Mouse (Mus musculus): ENCODE data around the gene Tmem135. TPM values are rescaled to one million over a fixed set of nuclear protein-coding genes. Genes with fewer than 3 reads are reported as not detected.

The Tmem135 gene
- polyA plus RNA-seq, 1 experiment from 2014 or later, result 29.1 TPM

- ATAC-seq (ENCODE audit: low FRiP score, low read depth), result no peak
- Histone ChIP-seq H3K4me1 (replicated peaks) (0 out of 2 replicates have a peak, but pooled peaks cover under 1% of the 10 kb centered on the region), H3K4me2 (no peak overlapping the region), H3K27ac (replicated peaks) (no peak overlapping the region), H3K36me3 (no peaks in the 10 kb centered on the region), H3K9ac (no peak overlapping the region), H3K27me3 (no peaks in the 10 kb centered on the region), H3K4me3 (no peak overlapping the region), H3K9me3 (no peaks in the 10 kb centered on the region)
- 86% methylated on average over 1 of the region's 1 CpGs for WGBS
Observed at GRCm38 (mm10) chr7:89370086-89370485, 33.9 kb downstream of the Tmem135 start.

DNA sequence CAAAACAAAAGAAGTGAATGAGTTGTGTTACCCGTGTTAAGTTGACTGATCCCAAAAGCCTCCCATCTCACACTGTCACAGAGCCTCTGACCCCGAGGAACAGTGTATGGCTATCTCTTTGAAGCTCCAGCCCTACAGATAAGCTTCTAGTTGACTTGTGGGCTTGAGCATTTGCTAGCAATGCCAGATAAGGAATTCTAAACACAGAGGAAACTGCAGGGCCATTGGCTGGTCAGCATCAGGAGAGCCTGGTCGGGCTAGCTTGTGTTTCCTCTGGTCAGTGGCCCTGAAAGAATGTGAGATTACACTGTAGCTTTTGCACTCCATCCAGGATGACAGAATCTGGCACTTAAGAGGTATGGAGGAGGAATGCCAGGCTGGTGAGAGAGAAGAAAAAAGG lies 36.4 kb downstream of the Tmem135 start:
- 0 out of 2 replicates have a peak, but pooled peaks cover 4% of the 10 kb centered on the region for H3K4me1 ChIP-seq (replicated peaks)
- H3K27me3 ChIP-seq, result no peaks in the 10 kb centered on the region
- ATAC-seq (ENCODE audit: low FRiP score, low read depth), result no peak
- no peaks in the 10 kb centered on the region for H3K36me3 ChIP-seq
- no peaks in the 10 kb centered on the region for H3K9me3 ChIP-seq
- H3K9ac ChIP-seq, result no peak overlapping the region
- WGBS, result 41% methylated on average over 3 of the region's 3 CpGs
- no peak overlapping the region for H3K27ac ChIP-seq (replicated peaks)
- H3K4me2 ChIP-seq, result no peak overlapping the region
- H3K4me3 ChIP-seq, result no peak overlapping the region

GRCm38 (mm10) chr7:89365135-89365880 lies 38.7 kb downstream of the Tmem135 start:
- no peak for ATAC-seq (ENCODE audit: low FRiP score, low read depth)
- Histone ChIP-seq H3K27ac (replicated peaks) (no peak overlapping the region), H3K4me2 (no peak overlapping the region; the same call in 1 of the 2 replicates), H3K4me3 (no peak overlapping the region), H3K9ac (no peak overlapping the region), H3K27me3 (no peaks in the 10 kb centered on the region), H3K9me3 (no peaks in the 10 kb centered on the region), H3K36me3 (no peaks in the 10 kb centered on the region), H3K4me1 (replicated peaks) (0 out of 2 replicates have a peak, but pooled peaks cover 4% of the 10 kb centered on the region)
- WGBS, result 44% methylated on average over 10 of the region's 10 CpGs

- Histone ChIP-seq H3K27me3 (no peaks in the 10 kb centered on the region), H3K27ac (replicated peaks) (no peak overlapping the region), H3K4me3 (no peak overlapping the region), H3K9ac (no peak overlapping the region), H3K9me3 (no peaks in the 10 kb centered on the region), H3K4me2 (no peak overlapping the region), H3K36me3 (no peaks in the 10 kb centered on the region), H3K4me1 (replicated peaks) (0 out of 2 replicates have a peak, but pooled peaks cover 4% of the 10 kb centered on the region)
- WGBS, result 91% methylated on average over 5 of the region's 5 CpGs
- no peak for ATAC-seq (ENCODE audit: low FRiP score, low read depth)
Observed at GRCm38 (mm10) chr7:89363975-89364374, 40.0 kb downstream of the Tmem135 start.

DNA sequence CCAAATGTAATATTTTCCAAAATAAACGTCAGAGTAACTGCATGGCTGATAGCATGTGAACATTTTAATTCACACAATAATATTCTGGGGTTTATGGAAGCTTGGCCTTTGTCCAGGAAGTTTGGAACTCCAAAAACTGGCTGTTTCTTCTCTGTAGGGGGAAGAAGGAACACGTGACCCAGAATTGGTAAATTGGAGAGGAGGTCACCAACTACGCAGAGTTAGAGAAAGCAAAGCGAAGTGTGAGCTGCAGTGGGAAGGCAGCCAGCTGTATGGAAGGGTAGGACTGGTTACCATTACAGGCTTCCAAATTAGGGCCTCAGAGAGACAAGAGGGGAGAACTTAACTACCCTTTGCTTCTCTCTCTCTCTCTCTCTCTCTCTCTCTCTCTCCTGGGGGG lies 47.7 kb downstream of the Tmem135 start:
- Histone ChIP-seq H3K4me2 (no peak overlapping the region), H3K36me3 (no peaks in the 10 kb centered on the region), H3K27ac (replicated peaks) (no peak overlapping the region), H3K9me3 (no peaks in the 10 kb centered on the region), H3K9ac (no peak overlapping the region), H3K4me1 (replicated peaks) (no peaks in the 10 kb centered on the region), H3K4me3 (no peak overlapping the region), H3K27me3 (no peaks in the 10 kb centered on the region)
- WGBS, result 76% methylated on average over 4 of the region's 4 CpGs
- no peak for ATAC-seq (ENCODE audit: low FRiP score, low read depth)

DNA sequence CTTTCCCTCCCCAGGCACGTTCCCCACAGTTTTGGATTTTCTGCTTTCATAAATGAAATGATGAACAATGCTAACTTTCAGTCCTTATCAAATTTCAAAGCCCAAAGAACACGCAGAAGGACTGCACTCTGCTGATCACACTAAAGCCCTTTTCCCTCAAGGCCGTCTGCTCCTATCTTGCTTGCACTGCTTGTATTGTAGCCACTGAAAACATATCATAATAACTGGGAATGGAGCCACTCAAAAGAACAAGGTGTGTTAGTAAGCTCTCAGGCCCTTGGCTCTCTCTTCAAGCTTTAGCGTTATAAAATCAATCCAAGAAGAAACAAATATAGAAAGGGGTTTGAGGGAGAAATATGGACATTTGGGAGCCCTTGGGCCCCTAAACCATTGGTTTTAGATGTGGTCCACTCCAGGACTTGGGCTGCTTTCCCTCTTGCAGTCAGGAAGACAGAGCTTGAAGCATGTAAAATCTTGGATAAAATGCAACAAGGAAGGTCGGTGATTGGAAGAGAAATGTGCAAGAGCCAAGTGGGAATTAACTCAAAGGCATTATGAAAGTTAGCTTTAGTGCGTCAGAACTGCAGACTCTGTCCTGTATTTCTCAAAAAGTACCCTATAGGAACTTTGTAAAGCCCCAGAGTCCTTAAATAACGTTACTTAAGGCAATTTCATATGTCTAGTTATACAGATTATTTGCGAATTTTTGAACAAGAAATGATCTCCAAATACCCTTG lies 48.3 kb downstream of the Tmem135 start:
- ATAC-seq (ENCODE audit: low FRiP score, low read depth), result no peak
- Histone ChIP-seq H3K27ac (replicated peaks) (no peak overlapping the region), H3K4me1 (replicated peaks) (no peaks in the 10 kb centered on the region), H3K27me3 (no peaks in the 10 kb centered on the region), H3K9ac (no peak overlapping the region), H3K4me3 (no peak overlapping the region), H3K4me2 (no peak overlapping the region), H3K9me3 (no peaks in the 10 kb centered on the region), H3K36me3 (no peaks in the 10 kb centered on the region)
- WGBS, result 79% methylated on average over 8 of the region's 8 CpGs

GRCm38 (mm10) chr7:89342021-89342420 lies 62.0 kb downstream of the Tmem135 start:
- Histone ChIP-seq H3K27ac (replicated peaks) (no peak overlapping the region), H3K36me3 (no peaks in the 10 kb centered on the region), H3K27me3 (no peaks in the 10 kb centered on the region), H3K9me3 (no peaks in the 10 kb centered on the region), H3K4me2 (no peak overlapping the region), H3K9ac (no peak overlapping the region), H3K4me1 (replicated peaks) (peaks cover 16% of the 10 kb centered on the region), H3K4me3 (no peak overlapping the region)
- ATAC-seq (ENCODE audit: low FRiP score, low read depth), result no peak

DNA sequence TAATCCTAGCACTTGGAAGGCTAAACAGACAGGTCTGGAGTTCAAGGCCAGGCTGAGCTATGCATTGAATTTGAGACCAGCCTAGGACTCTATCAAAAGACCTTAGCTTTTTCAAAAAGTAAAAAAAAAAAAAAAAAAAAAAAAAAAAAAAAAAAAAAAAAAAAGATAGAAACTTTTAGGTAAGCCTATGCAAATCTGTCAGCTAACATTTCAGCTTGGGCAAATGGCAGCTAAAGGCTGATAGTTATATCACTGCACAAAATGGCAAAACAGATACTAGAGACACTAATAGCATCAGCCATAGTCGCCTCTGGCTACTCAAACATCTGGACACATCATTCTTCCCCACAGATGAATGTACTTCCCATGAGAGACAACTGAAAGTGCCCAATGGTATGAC lies 64.2 kb downstream of the Tmem135 start:
- 76% methylated on average over 1 of the region's 1 CpGs for WGBS
- no peak for ATAC-seq (ENCODE audit: low FRiP score, low read depth)
- no peaks in the 10 kb centered on the region for H3K9me3 ChIP-seq
- H3K4me1 ChIP-seq (replicated peaks), result peaks cover 37% of the 10 kb centered on the region
- H3K27me3 ChIP-seq, result no peaks in the 10 kb centered on the region
- H3K4me2 ChIP-seq, result no peak overlapping the region
- no peak overlapping the region for H3K27ac ChIP-seq (replicated peaks)
- no peaks in the 10 kb centered on the region for H3K36me3 ChIP-seq
- no peak overlapping the region for H3K9ac ChIP-seq
- H3K4me3 ChIP-seq, result no peak overlapping the region

GRCm38 (mm10) chr7:89339142-89339435 lies 64.9 kb downstream of the Tmem135 start:
- H3K4me1 ChIP-seq (replicated peaks), result peaks cover 37% of the 10 kb centered on the region

GRCm38 (mm10) chr7:89338350-89339141 lies 65.5 kb downstream of the Tmem135 start:
- H3K4me2 ChIP-seq, result peak overlapping the region; percentile 66
- no peaks in the 10 kb centered on the region for H3K27me3 ChIP-seq
- H3K9ac ChIP-seq, result peak overlapping the region; percentile 86
- peak; percentile 95 for ATAC-seq (ENCODE audit: low FRiP score, low read depth)
- H3K4me1 ChIP-seq (replicated peaks), result peaks cover 37% of the 10 kb centered on the region
- H3K4me3 ChIP-seq, result peak overlapping the region; percentile 91
- under 1% methylated on average over 57 of the region's 57 CpGs for WGBS
- no peaks in the 10 kb centered on the region for H3K9me3 ChIP-seq
- peak overlapping the region; percentile 85 for H3K27ac ChIP-seq (replicated peaks)
- no peaks in the 10 kb centered on the region for H3K36me3 ChIP-seq

More at GRCm38 (mm10) chr7:89339142-89339435, 64.9 kb downstream of the Tmem135 start:
- Histone ChIP-seq H3K9ac (peak overlapping the region; percentile 86), H3K9me3 (no peaks in the 10 kb centered on the region), H3K36me3 (no peaks in the 10 kb centered on the region), H3K4me2 (peak overlapping the region; percentile 66), H3K27me3 (no peaks in the 10 kb centered on the region), H3K27ac (replicated peaks) (peak overlapping the region; percentile 85), H3K4me3 (peak overlapping the region; percentile 91)
- peak; percentile 76 for ATAC-seq (ENCODE audit: low FRiP score, low read depth)

- Histone ChIP-seq H3K9ac (peak overlapping the region; percentile 86), H3K27ac (replicated peaks) (peak overlapping the region; percentile 85), H3K36me3 (no peaks in the 10 kb centered on the region), H3K27me3 (no peaks in the 10 kb centered on the region), H3K4me1 (replicated peaks) (peaks cover 37% of the 10 kb centered on the region), H3K9me3 (no peaks in the 10 kb centered on the region), H3K4me2 (peak overlapping the region; percentile 66), H3K4me3 (peak overlapping the region; percentile 91)
- peak; percentile 44; the same call in 1 of the 2 replicates for ATAC-seq (ENCODE audit: low FRiP score, low read depth)
- WGBS, result 43% methylated on average over 10 of the region's 10 CpGs
Observed at GRCm38 (mm10) chr7:89337711-89338349, 66.2 kb downstream of the Tmem135 start.
